Mouse (Mus musculus) adrenal gland, postnatal 25 days (tissue): Measurements from ENCODE around the gene Tsc2. TPM values are rescaled to one million over a fixed set of nuclear protein-coding genes. Genes with fewer than 3 reads are reported as not detected.

Experiments used
- DNase-seq: peaks from one replicate; pipeline ENCODE4 v3.0.0; 2021; ENCODE audit warnings: mixed read lengths
- total RNA-seq: library from RNA; stranded (reverse); gene quantifications from 2 replicates; pipeline ENCODE4 v1.2.3, GENCODE M21; 2021

Tsc2 gene
- total RNA-seq, 1 experiment from 2014 or later, result 108 TPM

- DNase-seq, result no peak
Measured at GRCm38 (mm10) chr17:24647493-24647892, 15.1 kb upstream of the Tsc2 start.

- no peak for DNase-seq
Measured at GRCm38 (mm10) chr17:24646381-24646780, 14.0 kb upstream of the Tsc2 start.

GRCm38 (mm10) chr17:24645916-24646315, 13.5 kb upstream of the Tsc2 start:
- DNase-seq, result no peak

- peak; percentile 40 for DNase-seq
Measured at GRCm38 (mm10) chr17:24644875-24645721, 12.7 kb upstream of the Tsc2 start.

- DNase-seq, result no peak
Measured at GRCm38 (mm10) chr17:24644030-24644715, 11.7 kb upstream of the Tsc2 start.

- no peak for DNase-seq
Measured at GRCm38 (mm10) chr17:24642791-24643343, 10.4 kb upstream of the Tsc2 start.

- no peak for DNase-seq
Measured at GRCm38 (mm10) chr17:24641944-24642343, 9.5 kb upstream of the Tsc2 start.

- no peak for DNase-seq
Measured at GRCm38 (mm10) chr17:24640581-24640980, 8.2 kb upstream of the Tsc2 start.

GRCm38 (mm10) chr17:24640119-24640518, 7.7 kb upstream of the Tsc2 start:
- DNase-seq, result no peak

GRCm38 (mm10) chr17:24639571-24639988, 7.2 kb upstream of the Tsc2 start:
- no peak for DNase-seq

- DNase-seq, result no peak
Measured at GRCm38 (mm10) chr17:24638840-24639239, 6.4 kb upstream of the Tsc2 start.

- DNase-seq, result no peak
Measured at GRCm38 (mm10) chr17:24638214-24638613, 5.8 kb upstream of the Tsc2 start.

GRCm38 (mm10) chr17:24636781-24637481, 4.5 kb upstream of the Tsc2 start:
- DNase-seq, result no peak

- no peak for DNase-seq
Measured at GRCm38 (mm10) chr17:24635694-24636093, 3.3 kb upstream of the Tsc2 start.

- DNase-seq, result no peak
Measured at GRCm38 (mm10) chr17:24635024-24635423, 2.6 kb upstream of the Tsc2 start.

GRCm38 (mm10) chr17:24633831-24634230, 1.4 kb upstream of the Tsc2 start:
- no peak for DNase-seq

- peak; percentile 60 for DNase-seq
Measured at GRCm38 (mm10) chr17:24632813-24633449, 501 bp upstream of the Tsc2 start.

- DNase-seq, result no peak
Measured at GRCm38 (mm10) chr17:24630072-24630471, 2.4 kb downstream of the Tsc2 start.

GRCm38 (mm10) chr17:24628646-24629045, 3.8 kb downstream of the Tsc2 start:
- DNase-seq, result peak; percentile 74

- DNase-seq, result no peak
Measured at GRCm38 (mm10) chr17:24625472-24625871, 7.0 kb downstream of the Tsc2 start.

GRCm38 (mm10) chr17:24617561-24618194, 14.8 kb downstream of the Tsc2 start:
- no peak for DNase-seq

- DNase-seq, result no peak
Measured at GRCm38 (mm10) chr17:24610711-24611110, 21.7 kb downstream of the Tsc2 start.
